In the genomic region with DNA sequence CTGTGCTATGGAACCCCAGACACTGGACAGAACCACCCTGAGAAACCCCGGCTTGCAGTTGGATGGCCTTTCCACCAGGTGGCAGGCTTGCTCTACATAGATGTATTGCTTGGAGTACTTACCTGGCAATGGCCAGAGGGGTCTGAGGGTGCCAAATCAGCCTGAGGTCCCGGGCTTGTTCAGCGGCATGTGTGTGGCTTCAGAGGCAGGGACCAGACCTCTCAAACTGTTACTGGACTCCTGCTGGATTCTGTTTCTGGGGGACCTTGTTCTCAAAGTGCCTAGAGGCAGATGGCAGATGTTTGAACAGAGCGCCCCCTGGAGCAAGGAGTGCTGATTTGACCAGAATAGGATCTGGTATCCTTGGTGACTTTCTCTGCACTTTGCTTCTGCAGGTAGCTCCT, we compare ENCODE assay signal across 8 mouse cellular contexts.
DNase-seq lines count a peak whose midpoint lies in the region; ATAC-seq lines count a peak whose summit lies in the region.

No protein-coding gene starts in this region.

- no peak overlapping the region for H3K4me3 ChIP-seq in intestine, embryonic 15.5 days (replicated peaks)
- no peak overlapping the region for H3K4me3 ChIP-seq in midbrain, embryonic 12.5 days

- 0 out of 2 replicates have a peak overlapping the region, but pooled peaks have one; percentile 19 for H3K4me2 ChIP-seq in intestine, embryonic 15.5 days (replicated peaks)
- H3K4me2 ChIP-seq in midbrain, embryonic 12.5 days (replicated peaks) = no peak overlapping the region

- DNase-seq in adrenal gland, postnatal 10 days = peak; percentile 90
- peak; percentile 88 for DNase-seq in embryo, embryonic 10 days (ENCODE audit: low spot score)
- peak; percentile 75 for DNase-seq in gastrocnemius, postnatal 14 days
- peak; percentile 60 to 97 for DNase-seq in left cerebral cortex, adult 9 months (ENCODE audit: low spot score in 2 of 2)
- DNase-seq in spleen, adult 18-20 months = peak; percentile 19 to 60

- WGBS in intestine, embryonic 15.5 days = 2% methylated on average over 4 of the region's 4 CpGs
- WGBS in midbrain, embryonic 12.5 days = 2% methylated on average over 4 of the region's 4 CpGs

- H3K27me3 ChIP-seq in intestine, embryonic 15.5 days (replicated peaks) = 0 out of 2 replicates have a peak, but pooled peaks cover 3% of the 10 kb centered on the region
- peaks cover 36% of the 10 kb centered on the region for H3K27me3 ChIP-seq in midbrain, embryonic 12.5 days

- peak; percentile 69 for ATAC-seq in intestine, embryonic 15.5 days
- 0 out of 2 replicates have a peak, but pooled peaks have one; percentile 16 for ATAC-seq in midbrain, embryonic 12.5 days (ENCODE audit: low FRiP score, low read depth)
- no peak for ATAC-seq in activated CD4-positive, CD25-positive, alpha-beta regulatory T cell, adult 4 months

- no peak overlapping the region for H3K27ac ChIP-seq in intestine, embryonic 15.5 days
- no peak overlapping the region for H3K27ac ChIP-seq in midbrain, embryonic 12.5 days (replicated peaks)

- H3K36me3 ChIP-seq in intestine, embryonic 15.5 days = no peaks in the 10 kb centered on the region
- no peaks in the 10 kb centered on the region for H3K36me3 ChIP-seq in midbrain, embryonic 12.5 days

- H3K4me1 ChIP-seq in intestine, embryonic 15.5 days (replicated peaks) = no peaks in the 10 kb centered on the region
- peaks cover 11% of the 10 kb centered on the region; the same call in 1 of the 2 replicates for H3K4me1 ChIP-seq in midbrain, embryonic 12.5 days

- no peaks in the 10 kb centered on the region for H3K9me3 ChIP-seq in intestine, embryonic 15.5 days
- H3K9me3 ChIP-seq in midbrain, embryonic 12.5 days = no peaks in the 10 kb centered on the region

- H3K9ac ChIP-seq in intestine, embryonic 15.5 days = no peak overlapping the region
- no peak overlapping the region for H3K9ac ChIP-seq in midbrain, embryonic 12.5 days (replicated peaks)

- intact Hi-C loops in gastrocnemius, postnatal 14 days (cut with DNase I; ENCODE audit: low total_unique reads) = loop anchor here (5.0 kb wide), 1 partner anchor 77 kb away; no protein-coding TSS in a partner anchor

Comparison
In these comparisons a context has a peak if more than half of its experiments do, and no peak if none do; other contexts are left out.
1. DNase-seq: peak in every context shown above with its lines; median percentile 90 in adrenal gland, postnatal 10 days; 88 in embryo, embryonic 10 days; 78 in left cerebral cortex, adult 9 months; 75 in gastrocnemius, postnatal 14 days; 40 in spleen, adult 18-20 months.